Mouse (Mus musculus) T-helper 17 cell (primary cell): Measurements from ENCODE around the gene Abr.

Experiments used
- in situ Hi-C, 2 experiments: fragments of 300-600 bp; cut with MboI, MseI; formaldehyde crosslinking; loops; 1 replicate in 1 of 2; 2 replicates in 1 of 2; pipeline ENCODE4 v1.15.1; 2025; ENCODE audit warnings: high pct_unique_total_duplicates in 2 of 2

Gene Abr

GRCm38 (mm10) chr11:76392532-76392931, 229.6 kb downstream of the Abr start:
- in situ Hi-C loops = no loop called here

GRCm38 (mm10) chr11:76388711-76389110, 233.4 kb downstream of the Abr start:
- in situ Hi-C loops = no loop called here

GRCm38 (mm10) chr11:76387097-76387496, 235.0 kb downstream of the Abr start:
- in situ Hi-C loops = no loop called here

GRCm38 (mm10) chr11:76385746-76386145, 236.4 kb downstream of the Abr start:
- in situ Hi-C loops = no loop called here

- in situ Hi-C loops = no loop called here
These were observed 237.1 kb downstream of the Abr start for GRCm38 (mm10) chr11:76385017-76385416.

GRCm38 (mm10) chr11:76384307-76384706, 237.8 kb downstream of the Abr start:
- in situ Hi-C loops = no loop called here

GRCm38 (mm10) chr11:76382711-76383324, 239.3 kb downstream of the Abr start:
- in situ Hi-C loops = no loop called here

GRCm38 (mm10) chr11:76381201-76381885, 240.8 kb downstream of the Abr start:
- in situ Hi-C loops = no loop called here

GRCm38 (mm10) chr11:76379921-76380544, 242.1 kb downstream of the Abr start:
- in situ Hi-C loops = no loop called here

GRCm38 (mm10) chr11:76376425-76376824, 245.7 kb downstream of the Abr start:
- in situ Hi-C loops = no loop called here

GRCm38 (mm10) chr11:76374491-76375185, 247.5 kb downstream of the Abr start:
- in situ Hi-C loops = no loop called here

GRCm38 (mm10) chr11:76372534-76372933, 249.6 kb downstream of the Abr start:
- in situ Hi-C loops = no loop called here

GRCm38 (mm10) chr11:76372120-76372519, 250.0 kb downstream of the Abr start:
- in situ Hi-C loops = no loop called here

- in situ Hi-C loops = no loop called here
These were observed 251.6 kb downstream of the Abr start for GRCm38 (mm10) chr11:76370491-76370890.
